Mouse (Mus musculus) forebrain, postnatal 0 days (tissue): Measurements from ENCODE around the gene Cmc1. TPM values are rescaled to one million over a fixed set of nuclear protein-coding genes. Genes with fewer than 3 reads are reported as not detected.
A peak's percentile ranks its signal among the peaks of the same experiment; 100 is the strongest.

ENCODE experiments used
- ATAC-seq: fragments of 200-750 bp; cut with Nextera tagmentation; 2 replicates; pipeline ENCODE4 v1.8.0; 2017; ENCODE audit warnings: mild to moderate bottlenecking, moderate library complexity
- DNase-seq: peaks from one replicate; pipeline ENCODE4 v3.0.0-alpha.2; 2015
- H3K27ac ChIP-seq: fragments of 300-500 bp; sonication (generic); 2 replicates; pipeline ENCODE4 v1.5.1; 2014; ENCODE audit warnings: low read depth, mild to moderate bottlenecking, antibody characterized with exemption, low read length, moderate library complexity, mixed read lengths
- H3K27me3 ChIP-seq: fragments of 300-500 bp; sonication (generic); 2 replicates; pipeline ENCODE4 v1.6.1; 2014; ENCODE audit warnings: mild to moderate bottlenecking, low read length, mixed read lengths; ENCODE audit not compliant: insufficient read depth
- H3K36me3 ChIP-seq: fragments of 300-500 bp; sonication (generic); 2 replicates; pipeline ENCODE4 v1.6.1; 2014; ENCODE audit warnings: mild to moderate bottlenecking, moderate library complexity; ENCODE audit not compliant: insufficient read depth
- H3K4me1 ChIP-seq: fragments of 300-500 bp; sonication (generic); 2 replicates; pipeline ENCODE4 v1.6.1; 2014; ENCODE audit warnings: antibody characterized with exemption; ENCODE audit not compliant: insufficient read depth
- H3K4me2 ChIP-seq: fragments of 300-500 bp; sonication (generic); 2 replicates; pipeline ENCODE4 v1.6.1; 2014; ENCODE audit warnings: low read depth, mild to moderate bottlenecking, moderate library complexity
- H3K4me3 ChIP-seq: fragments of 300-500 bp; sonication (generic); 2 replicates; pipeline ENCODE4 v1.5.1; 2014; ENCODE audit warnings: low read depth, low read length, mixed read lengths
- H3K9ac ChIP-seq: fragments of 300-500 bp; sonication (generic); 2 replicates; pipeline ENCODE4 v1.6.1; 2014; ENCODE audit warnings: mild to moderate bottlenecking
- H3K9me3 ChIP-seq: fragments of 300-500 bp; sonication (generic); 2 replicates; pipeline ENCODE4 v1.6.1; 2016; ENCODE audit warnings: low read length
- CTCF ChIP-seq: sonication (generic); IDR thresholded peaks from 2 replicates; pipeline ENCODE4 v1.5.1; 2016; ENCODE audit warnings: antibody characterized with exemption, control low read depth, low read depth
- WGBS: fragments of 180-500 bp; shearing (Covaris S2); extraction: QIAGEN DNeasy Blood & Tissue Kit; methylation state at CpG from one replicate; pipeline ENCODE4 v1.1.7; 2014; 5-methylcytosine and 5-hydroxymethylcytosine counted together
- polyA plus RNA-seq: library from polyadenylated mRNA; unstranded; fragments of >200 nt; fragmentation: Nextera tagmentation; extraction: Ambion mirVana; gene quantifications from 2 replicates; pipeline ENCODE4 v1.2.1, GENCODE M21; 2015
- total RNA-seq: library from RNA; depleted of rRNA; stranded (reverse); fragments of >200 nt; gene quantifications from 2 replicates; pipeline ENCODE4 v1.2.3, GENCODE M21; 2014

Gene Cmc1
- total and polyA plus RNA-seq, 2 experiments from 2014 or later: 8.5 to 46.0 TPM

DNA sequence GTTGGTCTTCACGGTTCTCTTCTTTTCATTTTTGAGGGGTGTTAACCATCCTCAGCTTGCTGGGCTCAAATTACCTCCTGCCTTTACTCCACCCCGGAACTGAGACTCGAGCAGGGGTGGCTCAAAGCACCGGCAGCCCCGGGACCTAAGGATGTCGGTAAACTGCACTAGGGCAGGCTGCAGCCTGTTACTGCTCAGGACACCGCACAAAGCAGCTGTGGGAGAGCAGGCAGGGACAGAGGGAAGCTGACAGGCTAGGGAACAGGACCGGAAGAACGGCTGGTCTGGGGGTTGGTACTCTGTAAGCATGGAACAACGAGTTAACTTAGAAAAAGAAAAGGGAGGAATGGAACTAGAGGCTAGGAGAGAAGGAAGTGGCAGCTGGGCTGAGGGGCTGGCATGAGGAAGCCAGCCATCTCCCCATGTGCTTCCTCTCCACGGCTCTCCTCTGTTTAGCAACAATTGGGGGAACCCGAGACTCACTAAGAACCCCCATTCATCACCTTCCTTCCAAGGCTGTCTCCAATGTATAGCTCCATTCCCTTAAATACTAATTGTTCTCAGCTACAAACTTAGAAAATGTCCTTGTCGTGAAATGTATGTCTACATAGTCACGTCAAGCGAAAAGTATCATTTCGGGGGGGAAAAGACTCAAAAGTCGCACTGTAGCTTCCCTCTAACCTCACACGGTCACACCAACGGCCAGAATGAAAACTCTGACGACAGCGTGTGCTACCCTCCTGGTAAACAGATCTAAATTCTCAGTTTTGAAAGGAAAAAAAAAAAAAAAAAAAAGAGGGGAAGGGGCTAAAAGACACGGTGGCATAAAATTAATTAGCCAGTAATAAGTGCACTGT, 67.2 kb downstream of the Cmc1 start:
- Histone ChIP-seq H3K4me3 (no peak overlapping the region), H3K9ac (peak overlapping the region; percentile 25; the same call in 1 of the 2 replicates), H3K9me3 (no peaks in the 10 kb centered on the region), H3K4me2 (peak overlapping the region; percentile 35), H3K27ac (no peak overlapping the region), H3K27me3 (no peaks in the 10 kb centered on the region), H3K4me1 (no peaks in the 10 kb centered on the region), H3K36me3 (no peaks in the 10 kb centered on the region)
- TF ChIP-seq CTCF: no peak
- ATAC-seq: peak; percentile 27; the same call in 1 of the 2 replicates
- WGBS: 25% methylated on average over 22 of the region's 22 CpGs
- no peak for DNase-seq

DNA sequence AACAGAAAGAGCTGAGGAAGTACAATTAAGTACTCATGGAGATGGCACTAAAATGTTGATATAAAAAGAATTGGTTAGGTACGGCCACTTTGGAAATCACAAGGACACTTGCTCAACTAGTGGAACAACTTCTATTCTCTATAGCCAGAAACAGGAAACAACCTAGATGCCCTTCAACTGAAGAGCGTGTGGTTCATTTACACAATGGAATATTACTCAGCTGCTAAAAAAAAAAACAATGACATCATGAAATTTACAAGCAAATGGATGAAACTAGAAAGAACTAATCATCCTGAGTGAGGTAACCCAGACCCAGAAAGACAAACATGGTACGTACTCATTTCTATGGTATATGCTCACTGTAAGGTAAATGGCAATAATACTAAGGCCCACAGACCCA, 76.6 kb downstream of the Cmc1 start:
- Histone ChIP-seq H3K27me3 (no peaks in the 10 kb centered on the region), H3K36me3 (0 out of 2 replicates have a peak, but pooled peaks cover 7% of the 10 kb centered on the region), H3K4me3 (no peak overlapping the region), H3K27ac (no peak overlapping the region), H3K9me3 (no peaks in the 10 kb centered on the region), H3K4me2 (no peak overlapping the region), H3K4me1 (no peaks in the 10 kb centered on the region), H3K9ac (no peak overlapping the region)
- ATAC-seq (no peak), DNase-seq (no peak)
- WGBS: 94% methylated on average over 3 of the region's 3 CpGs
- TF ChIP-seq CTCF: no peak

GRCm38 (mm10) chr9:118072101-118072500, 77.9 kb downstream of the Cmc1 start:
- Histone ChIP-seq H3K9ac (no peak overlapping the region), H3K27ac (no peak overlapping the region), H3K9me3 (no peaks in the 10 kb centered on the region), H3K4me1 (no peaks in the 10 kb centered on the region), H3K4me2 (no peak overlapping the region), H3K36me3 (peaks cover 10% of the 10 kb centered on the region; the same call in 1 of the 2 replicates), H3K27me3 (no peaks in the 10 kb centered on the region), H3K4me3 (no peak overlapping the region)
- ATAC-seq (no peak), DNase-seq (no peak)
- no peak for TF ChIP-seq CTCF
- WGBS: 84% methylated on average over 5 of the region's 5 CpGs

GRCm38 (mm10) chr9:118071337-118071736, 78.6 kb downstream of the Cmc1 start:
- WGBS: 87% methylated on average over 3 of the region's 3 CpGs
- ATAC-seq: no peak
- Histone ChIP-seq H3K4me3 (no peak overlapping the region), H3K27me3 (no peaks in the 10 kb centered on the region), H3K36me3 (peaks cover 12% of the 10 kb centered on the region; the same call in 1 of the 2 replicates), H3K9ac (no peak overlapping the region), H3K9me3 (no peaks in the 10 kb centered on the region), H3K4me2 (no peak overlapping the region), H3K27ac (no peak overlapping the region), H3K4me1 (no peaks in the 10 kb centered on the region)
- DNase-seq: no peak
- TF ChIP-seq CTCF: no peak

- no peak for TF ChIP-seq CTCF
- Histone ChIP-seq H3K4me3 (no peak overlapping the region), H3K27ac (no peak overlapping the region), H3K4me2 (no peak overlapping the region), H3K4me1 (no peaks in the 10 kb centered on the region), H3K36me3 (peaks cover 17% of the 10 kb centered on the region; the same call in 1 of the 2 replicates), H3K27me3 (no peaks in the 10 kb centered on the region), H3K9ac (no peak overlapping the region), H3K9me3 (no peaks in the 10 kb centered on the region)
- 90% methylated on average over 6 of the region's 6 CpGs for WGBS
- DNase-seq (no peak), ATAC-seq (no peak)
Observed at GRCm38 (mm10) chr9:118070442-118070841, 79.5 kb downstream of the Cmc1 start.

DNA sequence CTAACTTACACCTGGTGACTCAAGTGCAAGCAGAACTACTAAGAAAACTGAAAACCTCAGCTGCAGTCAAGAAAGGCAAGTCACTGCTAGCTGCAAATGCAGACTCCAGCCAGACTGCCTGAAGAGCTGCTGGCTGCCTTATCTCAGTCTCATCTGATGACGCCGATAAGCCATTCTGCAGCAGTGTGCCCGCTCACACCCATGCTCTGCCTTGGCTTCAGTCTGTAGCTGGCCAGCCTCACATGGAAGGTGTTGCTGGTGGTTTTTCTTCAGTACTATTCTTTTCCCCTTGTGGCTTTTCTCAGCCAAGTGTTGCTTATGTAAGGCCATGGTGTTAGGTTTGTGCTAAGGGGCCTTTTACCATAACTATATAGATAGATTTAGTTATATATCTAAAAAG, 90.9 kb downstream of the Cmc1 start:
- Histone ChIP-seq H3K27ac (no peak overlapping the region), H3K36me3 (peaks cover 33% of the 10 kb centered on the region), H3K4me3 (no peak overlapping the region), H3K4me1 (no peaks in the 10 kb centered on the region), H3K9me3 (no peaks in the 10 kb centered on the region), H3K27me3 (no peaks in the 10 kb centered on the region), H3K4me2 (no peak overlapping the region), H3K9ac (no peak overlapping the region)
- DNase-seq: no peak
- WGBS: 91% methylated on average over 3 of the region's 3 CpGs
- TF ChIP-seq CTCF: no peak
- ATAC-seq: no peak

GRCm38 (mm10) chr9:118053286-118053685, 96.7 kb downstream of the Cmc1 start:
- DNase-seq: peak; percentile 49
- WGBS: 26% methylated on average over 1 of the region's 1 CpGs
- Histone ChIP-seq H3K9me3 (no peaks in the 10 kb centered on the region), H3K4me1 (no peaks in the 10 kb centered on the region), H3K4me2 (no peak overlapping the region), H3K36me3 (peaks cover 21% of the 10 kb centered on the region), H3K4me3 (no peak overlapping the region), H3K9ac (no peak overlapping the region), H3K27me3 (no peaks in the 10 kb centered on the region), H3K27ac (no peak overlapping the region)
- ATAC-seq: no peak; the same call in 1 of the 2 replicates
- TF ChIP-seq CTCF: peak; percentile 81
